Mouse (Mus musculus) lung, embryonic 14.5 days (tissue): Measurements from ENCODE around the gene Ppif. TPM values are rescaled to one million over a fixed set of nuclear protein-coding genes. Genes with fewer than 3 reads are reported as not detected.
A peak's percentile ranks its signal among the peaks of the same experiment; 100 is the strongest.

Experiments used
- ATAC-seq: fragments of 200-750 bp; cut with Nextera tagmentation; 2 replicates; pipeline ENCODE4 v1.8.0; 2017; ENCODE audit warnings: mild to moderate bottlenecking, moderate TSS enrichment, moderate library complexity; ENCODE audit not compliant: insufficient read depth
- DNase-seq: peaks from one replicate; pipeline ENCODE4 v3.0.0-alpha.2; 2015
- H3K27ac ChIP-seq: fragments of 300-500 bp; sonication (generic); 2 replicates; pipeline ENCODE4 v1.5.1; 2014; ENCODE audit warnings: low read depth, mild to moderate bottlenecking, moderate library complexity
- H3K27me3 ChIP-seq: fragments of 300-500 bp; sonication (generic); 2 replicates; pipeline ENCODE4 v1.6.1; 2014; ENCODE audit warnings: low read length, control low read depth; ENCODE audit not compliant: insufficient read depth
- H3K36me3 ChIP-seq: fragments of 300-500 bp; sonication (generic); 2 replicates; pipeline ENCODE4 v1.6.1; 2014; ENCODE audit warnings: control low read depth; ENCODE audit not compliant: insufficient read depth
- H3K4me1 ChIP-seq: fragments of 300-500 bp; sonication (generic); 2 replicates; pipeline ENCODE4 v1.6.1; 2014; ENCODE audit warnings: antibody characterized with exemption, control low read depth; ENCODE audit not compliant: insufficient read depth
- H3K4me2 ChIP-seq: fragments of 300-500 bp; sonication (generic); 2 replicates; pipeline ENCODE4 v1.6.1; 2014; ENCODE audit warnings: mild to moderate bottlenecking
- H3K4me3 ChIP-seq: fragments of 300-500 bp; sonication (generic); 2 replicates; pipeline ENCODE4 v1.5.1; 2014; ENCODE audit warnings: low read depth, low read length
- H3K9ac ChIP-seq: fragments of 300-500 bp; sonication (generic); 2 replicates; pipeline ENCODE4 v1.6.1; 2014
- H3K9me3 ChIP-seq: fragments of 300-500 bp; sonication (generic); 2 replicates; pipeline ENCODE4 v1.6.1; 2016; ENCODE audit warnings: low read depth, low read length, control low read depth
- CTCF ChIP-seq: IDR thresholded peaks from 2 replicates; pipeline ENCODE4 v1.5.1; 2016; ENCODE audit warnings: antibody characterized with exemption, low read depth
- WGBS: fragments of 180-500 bp; shearing (Covaris S2); extraction: QIAGEN DNeasy Blood & Tissue Kit; methylation state at CpG from one replicate; pipeline ENCODE4 v1.1.7; 2014; 5-methylcytosine and 5-hydroxymethylcytosine counted together
- polyA plus RNA-seq: library from polyadenylated mRNA; unstranded; fragments of >200 nt; fragmentation: Nextera tagmentation; extraction: Ambion mirVana; gene quantifications from 2 replicates; pipeline ENCODE4 v1.2.1, GENCODE M21; 2014

The Ppif gene
- polyA plus RNA-seq, 1 experiment from 2014 or later = 29.2 TPM

GRCm38 (mm10) chr14:25746371-25746770 lies 52.4 kb downstream of the Ppif start:
- Histone ChIP-seq H3K27ac (no peak overlapping the region), H3K4me1 (peaks cover 14% of the 10 kb centered on the region), H3K27me3 (no peaks in the 10 kb centered on the region), H3K36me3 (peaks cover 16% of the 10 kb centered on the region), H3K4me2 (no peak overlapping the region), H3K4me3 (no peak overlapping the region), H3K9ac (no peak overlapping the region), H3K9me3 (no peaks in the 10 kb centered on the region)
- TF ChIP-seq CTCF = no peak
- no peak for ATAC-seq
- DNase-seq = no peak
- 90% methylated on average over 6 of the region's 6 CpGs for WGBS

GRCm38 (mm10) chr14:25746971-25747945 lies 53.3 kb downstream of the Ppif start:
- no peaks in the 10 kb centered on the region for H3K27me3 ChIP-seq
- no peak overlapping the region for H3K4me2 ChIP-seq
- H3K9me3 ChIP-seq = no peaks in the 10 kb centered on the region
- ATAC-seq = no peak
- H3K4me3 ChIP-seq = no peak overlapping the region
- no peak overlapping the region for H3K9ac ChIP-seq
- TF ChIP-seq CTCF = no peak
- 59% methylated on average over 21 of the region's 21 CpGs for WGBS
- no peak overlapping the region for H3K27ac ChIP-seq
- peaks cover 22% of the 10 kb centered on the region for H3K36me3 ChIP-seq
- peaks cover 14% of the 10 kb centered on the region for H3K4me1 ChIP-seq
- no peak for DNase-seq

GRCm38 (mm10) chr14:25747996-25748756 lies 54.2 kb downstream of the Ppif start:
- WGBS = 53% methylated on average over 7 of the region's 7 CpGs
- H3K4me2 ChIP-seq = no peak overlapping the region
- no peaks in the 10 kb centered on the region for H3K9me3 ChIP-seq
- DNase-seq = no peak
- peaks cover 14% of the 10 kb centered on the region for H3K4me1 ChIP-seq
- H3K36me3 ChIP-seq = peaks cover 25% of the 10 kb centered on the region
- H3K27ac ChIP-seq = no peak overlapping the region
- no peak overlapping the region for H3K4me3 ChIP-seq
- ATAC-seq = no peak
- no peak overlapping the region for H3K9ac ChIP-seq
- TF ChIP-seq CTCF = no peak
- no peaks in the 10 kb centered on the region for H3K27me3 ChIP-seq

GRCm38 (mm10) chr14:25749143-25749909 lies 55.4 kb downstream of the Ppif start:
- ATAC-seq = no peak
- no peaks in the 10 kb centered on the region for H3K27me3 ChIP-seq

More at GRCm38 (mm10) chr14:25749143-25749909, 55.4 kb downstream of the Ppif start:
- H3K4me2 ChIP-seq = no peak overlapping the region
- WGBS = 41% methylated on average over 13 of the region's 13 CpGs
- no peaks in the 10 kb centered on the region for H3K9me3 ChIP-seq
- H3K9ac ChIP-seq = no peak overlapping the region
- peaks cover 14% of the 10 kb centered on the region for H3K4me1 ChIP-seq
- peak; percentile 46 for DNase-seq
- no peak for TF ChIP-seq CTCF
- no peak overlapping the region for H3K4me3 ChIP-seq
- peak overlapping the region; percentile 6; the same call in 1 of the 2 replicates for H3K27ac ChIP-seq
- H3K36me3 ChIP-seq = peaks cover 30% of the 10 kb centered on the region

Other genes with a start within 250 kb of the Ppif start
- 33.5 TPM in 2 replicates for gene Zmiz1, start 235.0 kb upstream of the Ppif start, polyA plus RNA-seq
- 29.6 and 29.8 TPM in 2 replicates for gene Zcchc24, start 74.9 kb downstream of the Ppif start, polyA plus RNA-seq
- 19.4 and 23.7 TPM in 2 replicates for gene Anxa11, start 148.0 kb downstream of the Ppif start, polyA plus RNA-seq
- 0.53 and 1.4 TPM in 2 replicates for gene Plac9a, start 208.9 kb downstream of the Ppif start, polyA plus RNA-seq
- gene Tmem254a, start 233.5 kb downstream of the Ppif start, polyA plus RNA-seq = 1.6 and 4.5 TPM in 2 replicates
- not detected in 2 replicates for gene Cphx1, start 244.2 kb downstream of the Ppif start, polyA plus RNA-seq